Mouse (Mus musculus) heart, adult 18-20 months (tissue): Measurements from ENCODE around the gene Btbd7. TPM values are rescaled to one million over a fixed set of nuclear protein-coding genes. Genes with fewer than 3 reads are reported as not detected.
A peak's percentile ranks its signal among the peaks of the same experiment; 100 is the strongest.

Experiments used
- DNase-seq, 2 experiments: peaks; one replicate each; pipeline ENCODE4 v3.0.0; 2021 to 2022; ENCODE audit warnings: mixed read lengths in 1 of 2
- total RNA-seq, 2 experiments: library from RNA; stranded (reverse); gene quantifications; 2 replicates each; pipeline ENCODE4 v1.2.3; 2021

Gene Btbd7
- total RNA-seq, 2 experiments from 2014 or later, result 25.3 to 26.1 TPM

GRCm38 (mm10) chr12:102782841-102783240, 95.4 kb downstream of the Btbd7 start:
- DNase-seq, result no peak

GRCm38 (mm10) chr12:102779452-102779851, 98.8 kb downstream of the Btbd7 start:
- peak in 1 of 2 experiments; percentile 23 for DNase-seq

- DNase-seq, result no peak
Observed at GRCm38 (mm10) chr12:102778151-102778550, 100.1 kb downstream of the Btbd7 start.

- no peak for DNase-seq
Observed at GRCm38 (mm10) chr12:102776035-102776434, 102.2 kb downstream of the Btbd7 start.

GRCm38 (mm10) chr12:102772676-102773075, 105.6 kb downstream of the Btbd7 start:
- no peak for DNase-seq

- DNase-seq, result no peak
Observed at GRCm38 (mm10) chr12:102771601-102772000, 106.7 kb downstream of the Btbd7 start.

- no peak for DNase-seq
Observed at GRCm38 (mm10) chr12:102769000-102769399, 109.3 kb downstream of the Btbd7 start.

- peak in 1 of 2 experiments; percentile 10 for DNase-seq
Observed at GRCm38 (mm10) chr12:102763696-102764095, 114.6 kb downstream of the Btbd7 start.

GRCm38 (mm10) chr12:102761668-102762067, 116.6 kb downstream of the Btbd7 start:
- no peak for DNase-seq

- DNase-seq, result no peak
Observed at GRCm38 (mm10) chr12:102758936-102759335, 119.3 kb downstream of the Btbd7 start.

GRCm38 (mm10) chr12:102758403-102758756, 119.9 kb downstream of the Btbd7 start, which contains the start of gene Gm20604:
Gene Gm20604, minus strand, starts transcription at chr12:102758672.
- peak in 1 of 2 experiments; percentile 15 for DNase-seq

- peak; percentile 97 to 98 for DNase-seq
Observed at GRCm38 (mm10) chr12:102757689-102758402, 120.4 kb downstream of the Btbd7 start, which contains the start of the genes Gm28051, Gon7 and Ubr7. Gene Gm28051, minus strand, starts transcription at chr12:102757765. Gene Gon7, minus strand, starts transcription at chr12:102757803. Gene Ubr7, plus strand, starts transcription at chr12:102757967.

- DNase-seq, result no peak
Observed at GRCm38 (mm10) chr12:102757055-102757688, 121.1 kb downstream of the Btbd7 start.

GRCm38 (mm10) chr12:102756304-102756703, 122.0 kb downstream of the Btbd7 start:
- peak; percentile 11 to 32 for DNase-seq

GRCm38 (mm10) chr12:102748256-102748655, 130.0 kb downstream of the Btbd7 start:
- DNase-seq, result no peak

- DNase-seq, result no peak
Observed at GRCm38 (mm10) chr12:102744839-102745238, 133.4 kb downstream of the Btbd7 start.

- peak; percentile 91 to 95 for DNase-seq
Observed at GRCm38 (mm10) chr12:102743589-102744574, 134.4 kb downstream of the Btbd7 start, which contains the start of the genes Moap1 and Tmem251. Gene Moap1, minus strand, starts transcription at chr12:102743661. Gene Tmem251, plus strand, starts transcription at chr12:102743762.

GRCm38 (mm10) chr12:102743036-102743588, 135.2 kb downstream of the Btbd7 start:
- no peak for DNase-seq

- DNase-seq, result no peak
Observed at GRCm38 (mm10) chr12:102742056-102742455, 136.2 kb downstream of the Btbd7 start.

- no peak for DNase-seq
Observed at GRCm38 (mm10) chr12:102740285-102740684, 138.0 kb downstream of the Btbd7 start.

GRCm38 (mm10) chr12:102739096-102739495, 139.2 kb downstream of the Btbd7 start:
- DNase-seq, result no peak

- peak; percentile 47 to 62 for DNase-seq
Observed at GRCm38 (mm10) chr12:102733381-102733780, 144.9 kb downstream of the Btbd7 start.
